Mouse (Mus musculus) c-Kit-positive CD71-positive TER-119-positive erythroid progenitor cells, embryonic 14.5 days (primary cell): ENCODE results near the gene Mfsd4a.

ENCODE experiments used
- DNase-seq: peaks from one replicate; pipeline ENCODE4 v3.0.0-alpha.2; 2013; ENCODE audit warnings: low spot score

The Mfsd4a gene

GRCm38 (mm10) chr1:132065475-132066172 lies 2.2 kb downstream of the Mfsd4a start:
- no peak for DNase-seq

- DNase-seq = no peak
These were observed 2.9 kb downstream of the Mfsd4a start for GRCm38 (mm10) chr1:132065001-132065400.

- no peak for DNase-seq
These were observed 4.8 kb downstream of the Mfsd4a start for GRCm38 (mm10) chr1:132063096-132063495.

- DNase-seq = no peak
These were observed 5.9 kb downstream of the Mfsd4a start for GRCm38 (mm10) chr1:132061750-132062541.

DNA sequence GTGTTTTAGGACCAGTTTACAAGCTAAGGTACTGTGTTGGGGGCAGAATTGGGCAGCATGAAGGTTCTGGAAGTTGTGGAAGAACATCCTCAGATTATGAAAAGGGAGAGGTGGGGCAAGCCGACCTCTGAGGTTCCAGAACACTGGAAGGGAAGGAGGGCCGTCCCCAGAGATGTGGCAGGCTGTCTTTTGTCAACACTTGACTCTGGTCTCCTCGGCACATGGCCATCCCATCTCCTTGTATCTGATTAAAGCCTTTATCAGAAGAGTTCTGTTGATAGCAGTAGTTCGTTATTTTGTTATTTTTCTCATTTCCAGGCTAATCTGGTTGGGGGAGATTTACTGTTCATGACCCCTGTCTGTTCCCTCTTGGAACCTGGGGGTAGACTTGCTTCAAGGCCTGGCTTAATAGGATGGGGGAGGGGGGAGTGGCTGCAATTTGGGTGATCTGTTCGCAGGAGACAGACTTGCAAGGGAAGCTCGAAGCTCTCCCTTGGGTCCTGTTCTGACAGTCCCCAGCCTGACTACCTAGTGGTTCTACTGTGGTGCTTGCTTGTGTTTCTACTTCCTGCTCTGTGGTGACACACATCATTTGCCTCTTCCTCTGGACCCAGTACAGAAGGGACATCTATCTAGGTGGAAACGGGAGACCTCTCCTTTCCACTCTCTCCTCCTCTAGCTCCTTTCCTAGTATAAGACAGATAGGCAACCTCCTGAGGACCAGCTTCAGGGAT lies 7.7 kb downstream of the Mfsd4a start:
- no peak for DNase-seq

- no peak for DNase-seq
These were observed 9.3 kb downstream of the Mfsd4a start for GRCm38 (mm10) chr1:132058558-132058957.

GRCm38 (mm10) chr1:132055054-132055664 lies 12.7 kb downstream of the Mfsd4a start:
- DNase-seq = no peak

DNA sequence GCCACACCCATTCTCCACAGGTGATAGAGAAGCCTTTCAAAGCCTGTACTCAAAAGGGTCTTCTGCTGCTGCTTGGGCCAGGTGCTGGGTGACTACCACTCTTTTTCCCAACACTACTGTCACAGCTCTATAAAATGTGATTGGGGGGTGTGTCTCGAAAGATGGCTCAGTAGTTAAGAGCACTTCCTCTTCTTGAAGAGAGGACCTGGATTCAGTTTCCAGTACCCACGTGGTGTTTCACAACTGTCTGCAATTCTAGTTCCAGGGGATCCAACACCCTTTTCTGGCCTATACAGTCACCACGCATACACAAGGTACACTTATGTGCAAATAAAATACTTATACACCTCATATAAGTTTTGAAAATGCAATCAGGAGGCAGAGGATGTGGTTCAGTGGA lies 13.5 kb downstream of the Mfsd4a start:
- DNase-seq = no peak

DNA sequence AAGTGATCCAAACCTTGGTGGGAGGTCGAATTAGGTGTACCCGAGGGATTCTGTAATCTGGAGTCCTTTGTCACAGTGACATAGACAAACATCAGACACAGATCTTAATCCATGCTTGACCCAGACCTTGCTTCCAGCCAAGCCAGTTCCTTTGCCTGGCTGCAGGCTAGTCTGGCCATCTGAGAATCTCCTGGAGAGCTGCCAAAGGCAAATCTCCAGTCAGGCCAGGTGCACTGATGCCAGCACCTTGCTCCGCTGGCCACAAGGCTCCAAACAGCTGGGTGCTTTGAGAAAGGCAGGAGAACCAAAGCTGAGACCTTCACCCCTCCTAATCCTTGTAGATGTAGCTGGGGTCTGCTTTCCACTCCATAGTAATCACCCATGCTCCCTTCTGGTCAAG lies 16.1 kb downstream of the Mfsd4a start:
- DNase-seq = no peak

DNA sequence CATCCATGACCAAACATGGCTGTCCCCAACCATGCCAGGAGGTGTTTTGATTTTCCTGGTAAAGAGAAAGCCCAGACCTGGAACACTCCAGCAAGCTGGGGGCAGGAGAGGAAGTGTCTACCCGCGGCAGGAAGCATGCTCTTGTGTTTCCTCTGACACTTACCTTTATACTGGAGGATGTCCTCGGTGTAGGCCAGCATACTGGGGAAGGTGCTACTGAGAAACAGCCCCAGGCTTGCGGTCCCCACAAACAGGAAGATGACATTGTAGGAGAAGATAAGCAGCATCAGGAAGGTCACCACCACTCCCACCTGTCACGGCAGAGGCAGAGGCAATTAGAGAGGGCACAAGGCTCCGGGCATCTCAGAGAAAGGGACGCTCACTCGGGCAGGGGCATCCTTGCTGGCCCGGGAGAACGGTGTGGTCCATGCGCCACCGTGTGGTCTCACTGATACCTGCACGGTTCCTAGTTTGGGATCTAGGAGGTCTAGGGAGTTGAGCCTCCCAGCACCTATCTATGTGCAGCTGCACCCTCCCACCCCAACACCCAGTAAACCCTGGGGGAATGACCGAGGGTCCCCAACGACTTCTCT lies 21.6 kb downstream of the Mfsd4a start:
- DNase-seq = peak; percentile 48

GRCm38 (mm10) chr1:132043759-132044158 lies 24.1 kb downstream of the Mfsd4a start:
- DNase-seq = no peak

DNA sequence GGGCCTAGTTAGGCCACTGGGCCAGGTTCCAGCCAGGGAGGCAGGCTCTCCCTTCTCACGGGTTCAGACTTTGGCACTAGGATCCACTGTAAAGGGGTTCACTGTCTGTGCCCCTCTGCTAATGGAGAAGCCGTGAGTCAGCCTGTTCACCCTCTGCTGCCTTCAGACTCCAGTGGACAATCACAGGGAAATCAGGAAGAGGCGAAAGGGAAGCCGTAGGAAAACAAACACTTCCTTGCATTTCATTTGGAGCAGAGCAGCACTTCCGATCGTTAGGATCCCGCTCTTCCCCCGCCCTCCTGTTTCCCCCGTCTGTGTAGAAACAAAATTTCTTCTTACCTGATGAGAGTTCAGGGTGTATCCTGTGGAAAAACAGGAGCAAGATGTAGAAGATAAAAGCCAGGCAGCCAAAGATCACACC lies 27.7 kb downstream of the Mfsd4a start:
- DNase-seq = no peak

DNA sequence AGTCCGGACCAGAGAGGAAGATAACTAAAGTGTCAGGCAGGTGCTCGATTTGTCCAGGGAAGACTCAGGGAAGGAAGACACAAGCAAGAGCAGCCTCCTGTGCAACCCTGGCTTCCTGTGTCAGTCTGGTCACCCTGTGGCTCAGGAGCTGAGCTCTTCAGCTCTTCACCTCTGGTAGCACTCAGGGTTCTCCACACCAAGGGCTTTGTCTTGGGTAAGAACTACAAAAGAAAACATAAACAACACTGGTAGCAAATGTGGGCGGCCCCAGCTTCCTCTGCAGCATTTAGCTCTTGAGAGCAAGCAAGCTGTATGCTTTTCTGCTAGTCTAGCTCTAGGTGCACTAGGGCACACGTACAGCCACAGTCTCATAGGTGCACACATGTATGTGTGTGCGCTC lies 29.1 kb downstream of the Mfsd4a start:
- DNase-seq = no peak

GRCm38 (mm10) chr1:132037746-132038145 lies 30.1 kb downstream of the Mfsd4a start:
- DNase-seq = no peak

DNA sequence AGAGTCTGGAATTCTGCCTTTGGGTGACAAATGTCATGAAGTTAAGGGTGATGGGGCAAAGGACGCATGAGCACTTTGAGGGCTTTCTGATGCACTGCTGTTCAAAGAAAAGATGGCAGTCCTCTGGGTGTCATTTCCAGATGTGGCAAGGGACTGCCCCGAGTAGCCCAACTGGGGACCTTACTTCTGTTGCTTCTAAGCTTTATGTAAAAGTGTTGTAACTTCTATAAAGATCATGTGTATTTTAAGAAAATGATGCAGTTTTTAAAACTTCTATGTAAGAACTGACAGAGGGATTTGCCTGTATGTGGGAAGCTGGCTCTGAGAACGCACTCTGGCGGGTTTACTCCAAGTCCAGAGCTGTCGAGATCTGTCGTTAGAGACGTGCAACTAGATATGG lies 35.7 kb downstream of the Mfsd4a start:
- DNase-seq = no peak

DNA sequence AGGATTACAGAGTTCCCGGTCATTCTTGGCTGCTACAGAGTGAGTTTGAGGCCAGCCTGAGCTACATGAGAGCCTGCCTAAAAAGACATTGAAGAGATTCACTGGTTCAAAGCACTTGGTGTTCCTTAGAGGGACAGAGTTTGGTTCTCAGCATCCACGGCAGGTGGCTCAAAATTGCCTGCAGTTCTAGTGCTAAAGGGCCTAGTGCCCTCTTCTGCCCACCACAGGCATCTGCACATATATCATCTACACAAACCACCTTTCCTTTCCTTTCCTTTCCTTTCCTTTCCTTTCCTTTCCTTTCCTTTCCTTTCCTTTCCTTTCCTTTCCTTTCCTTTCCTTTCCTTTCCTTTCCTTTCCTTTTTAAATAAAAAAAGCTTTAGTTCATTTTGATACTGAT lies 37.3 kb downstream of the Mfsd4a start:
- DNase-seq = no peak

DNA sequence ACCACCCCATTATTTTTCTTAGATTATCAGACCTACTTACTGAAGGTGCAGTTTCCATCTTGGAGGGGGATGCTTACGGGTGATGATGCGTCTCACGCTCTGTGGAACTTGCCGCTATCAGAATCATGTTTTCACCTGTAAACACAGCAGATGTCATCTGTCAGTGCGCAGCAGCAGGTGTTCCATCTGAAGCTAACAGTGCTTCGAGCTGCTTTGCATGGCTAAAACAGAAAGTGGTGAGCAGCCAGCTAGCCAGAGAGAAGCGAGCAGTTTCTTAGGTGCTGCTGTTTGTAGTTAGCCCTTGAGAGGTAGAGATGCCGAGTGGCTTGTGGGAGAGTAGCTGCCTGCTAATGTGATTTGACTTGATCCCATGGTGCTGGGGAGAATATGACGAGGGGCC lies 39.4 kb downstream of the Mfsd4a start:
- no peak for DNase-seq

- DNase-seq = no peak
These were observed 39.9 kb downstream of the Mfsd4a start for GRCm38 (mm10) chr1:132027978-132028377.

- peak; percentile 74 for DNase-seq
These were observed 40.8 kb downstream of the Mfsd4a start for GRCm38 (mm10) chr1:132026925-132027646.

- DNase-seq = no peak
These were observed 45.8 kb downstream of the Mfsd4a start for GRCm38 (mm10) chr1:132022107-132022506.

DNA sequence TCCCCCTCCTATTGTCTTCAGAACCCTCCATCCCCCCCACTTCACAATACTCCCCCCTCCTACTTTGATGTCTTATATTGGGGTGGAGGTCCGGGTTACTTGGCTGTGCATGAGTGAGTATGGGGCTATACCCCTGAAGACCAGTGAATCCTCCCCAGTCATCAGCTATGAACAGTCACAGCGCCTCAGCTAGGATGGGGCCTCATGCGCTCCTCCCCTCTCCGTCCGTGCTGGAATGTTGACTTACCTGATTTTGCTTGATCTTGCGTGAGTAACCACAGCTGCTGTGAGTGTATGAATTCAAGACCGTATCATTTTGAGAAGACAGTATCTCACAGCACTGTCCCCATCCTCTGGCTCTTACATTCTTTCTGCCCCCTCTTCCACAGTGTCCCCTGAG lies 48.0 kb downstream of the Mfsd4a start:
- DNase-seq = no peak
